Mouse (Mus musculus): Measurements from ENCODE around the gene Slc2a13.

GRCm38 (mm10) chr15:91425426-91425825 lies 147.6 kb downstream of the Slc2a13 start:
- TF ChIP-seq POLR2A (IDR thresholded peaks at IDR 0.05; ENCODE audit: low read depth, low read length) = no peak
- no peak for TF ChIP-seq CTCF (IDR thresholded peaks at IDR 0.05; ENCODE audit: borderline replicate concordance, insufficient read depth, low read length)

All from embryonic fibroblast, embryonic 13.5 days (primary cell).